Mouse (Mus musculus): ENCODE data around the gene Trim59.

The Trim59 gene

DNA sequence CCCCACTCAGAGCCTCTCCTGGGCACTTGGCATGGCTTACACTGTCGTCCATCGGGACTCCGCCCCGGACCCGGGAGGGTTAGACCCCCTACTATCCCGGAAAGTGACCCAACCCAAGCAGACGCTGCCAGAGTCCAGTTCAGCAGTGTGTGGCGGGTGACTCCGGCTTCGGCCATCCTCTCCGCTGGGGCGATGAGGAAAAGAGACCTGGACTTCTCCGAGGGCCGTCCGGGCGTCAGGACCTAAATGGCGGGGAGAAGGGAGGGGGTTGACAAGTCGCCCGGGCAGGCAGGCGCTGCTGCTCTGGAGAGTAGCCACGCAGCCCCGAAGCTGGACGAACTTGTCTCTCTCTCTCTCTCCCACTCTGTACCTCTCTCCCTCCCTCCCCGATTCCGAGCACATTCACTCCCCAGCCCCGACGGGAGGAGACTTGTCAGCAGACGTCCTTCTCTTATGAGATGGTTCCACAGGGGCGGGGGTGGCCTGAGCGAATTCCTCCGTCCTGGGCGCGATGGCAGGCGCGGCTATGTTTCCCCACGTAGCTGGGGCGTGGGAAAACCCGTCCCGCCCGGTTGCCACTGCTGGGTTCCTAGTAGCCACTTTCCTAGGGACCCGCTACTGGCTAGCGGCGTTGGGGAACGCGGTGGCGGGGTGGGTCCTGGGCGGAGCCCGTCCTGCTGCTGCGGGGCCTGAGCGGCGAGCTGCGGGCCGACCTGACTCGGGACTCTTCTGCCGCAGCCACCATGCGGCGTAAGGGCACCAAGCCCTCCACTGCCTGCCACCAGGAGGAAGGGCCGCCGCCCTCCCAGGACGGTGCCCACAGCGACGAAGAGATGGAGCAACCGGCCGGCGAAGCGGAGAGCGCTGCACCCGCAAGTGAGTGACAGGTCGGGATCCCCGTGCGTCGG is 39.0 kb downstream of the Trim59 start:
- DNase-seq (ENCODE audit: low read depth, low spot score), result peak; percentile 72

DNA sequence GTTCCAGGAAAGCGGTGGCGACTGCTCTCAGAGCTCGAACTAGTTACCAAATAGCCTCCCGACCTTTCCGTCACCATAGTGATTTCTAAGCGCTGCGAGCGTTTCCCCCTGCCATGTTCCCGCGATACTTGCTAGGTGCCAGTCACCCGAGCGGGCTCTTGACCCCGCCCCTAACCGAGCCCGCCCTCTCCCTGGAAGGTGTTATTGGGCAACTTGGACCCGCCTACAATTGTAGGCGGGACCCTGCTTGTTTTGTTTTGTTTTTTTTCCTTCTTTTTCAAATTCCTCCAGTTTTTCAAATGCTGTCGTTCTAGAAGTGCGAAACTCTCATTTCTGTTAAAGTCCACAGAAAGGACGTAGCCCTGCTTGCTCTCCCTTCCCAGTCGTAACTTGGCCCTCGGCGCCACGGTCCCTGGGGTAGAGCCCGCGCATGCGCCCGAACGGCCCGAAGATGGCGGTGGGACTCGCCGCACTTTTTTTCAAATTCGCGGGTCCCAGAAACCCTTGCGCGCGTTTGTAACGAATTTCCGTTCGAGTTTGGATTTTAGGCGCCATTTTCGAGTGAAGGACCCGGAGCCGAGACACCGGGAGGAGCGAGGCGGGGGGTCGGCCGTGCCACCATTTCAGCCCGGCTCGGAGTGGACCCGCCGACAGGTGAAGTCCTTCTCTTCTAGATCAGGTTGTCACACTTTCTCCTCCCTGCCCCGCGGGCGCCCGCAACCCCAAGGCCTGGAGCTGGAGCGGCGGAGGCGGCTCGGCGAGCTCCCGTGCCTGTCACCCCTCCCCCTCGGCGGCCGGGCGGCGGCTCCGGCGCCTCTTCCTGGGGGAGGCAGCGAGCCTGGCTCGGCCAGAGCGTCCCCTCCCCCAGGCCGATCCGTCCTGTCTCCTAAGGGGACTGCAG is 39.9 kb downstream of the Trim59 start, which contains the start of the genes Ift80 and Smc4:
Gene Ift80 (minus strand): TSS at position 134 of the 901 bp plus-strand sequence.
Gene Smc4 (plus strand): TSS at position 302 of the 901 bp plus-strand sequence.
- DNase-seq (ENCODE audit: low read depth, low spot score), result peak; percentile 98

DNA sequence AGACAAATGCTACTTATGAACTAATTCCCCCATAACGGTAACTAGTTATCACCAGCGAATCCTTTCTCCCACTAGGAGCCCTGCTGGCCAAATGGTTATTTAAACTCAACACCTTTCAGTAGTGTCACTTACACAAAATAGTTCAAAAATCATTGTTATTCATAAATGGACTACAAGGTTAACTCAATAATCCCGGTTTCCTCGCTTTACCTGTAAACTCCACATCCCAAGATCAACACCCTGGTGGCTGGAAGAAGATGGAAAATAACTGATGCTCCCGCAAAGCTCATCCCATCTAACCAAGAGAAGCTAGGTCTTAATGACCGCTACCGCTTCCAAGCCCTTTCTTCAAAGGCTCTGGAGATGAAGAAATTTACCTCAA is 40.5 kb downstream of the Trim59 start:
- no peak for DNase-seq (ENCODE audit: low read depth, low spot score)

DNA sequence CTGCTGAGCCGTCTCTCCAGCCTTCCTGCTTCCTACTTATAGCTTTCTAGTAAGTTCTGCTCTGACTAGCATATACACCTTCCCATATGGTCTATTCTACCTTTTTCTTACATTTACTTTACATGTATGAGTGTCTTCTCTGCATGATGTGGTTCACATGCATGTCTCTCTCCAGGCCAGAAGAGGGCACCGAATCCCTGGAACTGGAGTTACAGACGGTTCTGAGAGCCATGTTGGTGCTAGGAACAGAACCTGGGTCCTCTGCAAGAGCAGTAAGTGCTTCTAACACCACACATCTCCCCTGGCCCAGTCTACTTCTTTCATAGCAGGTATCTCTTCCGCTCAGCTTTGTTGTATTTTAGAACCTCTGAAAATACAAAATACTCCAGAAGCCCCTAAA is 41.8 kb downstream of the Trim59 start:
- DNase-seq (ENCODE audit: low read depth, low spot score), result peak; percentile 60

DNA sequence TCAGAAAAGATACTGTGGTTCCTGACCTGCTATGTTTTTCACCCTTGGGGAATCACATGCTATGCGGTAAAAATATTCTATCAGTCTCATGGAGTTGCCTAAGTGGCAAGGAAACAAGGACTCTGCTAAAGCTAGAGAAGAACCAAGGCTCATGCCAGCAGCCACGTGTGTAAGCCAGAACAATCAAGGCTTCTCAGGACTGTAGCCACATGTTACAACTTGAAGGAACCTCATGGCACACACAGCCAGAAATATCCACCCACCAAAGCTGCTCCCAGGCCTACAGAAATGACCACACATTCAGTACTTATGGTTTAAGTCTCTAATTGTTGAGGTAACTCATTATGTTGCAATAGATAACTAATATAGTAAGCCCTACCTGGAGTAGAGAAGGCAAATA is 58.0 kb downstream of the Trim59 start:
- DNase-seq (ENCODE audit: low read depth, low spot score), result no peak
